Mouse (Mus musculus) forebrain, embryonic 14.5 days (tissue): Measurements from ENCODE around the gene Robo2. TPM values are rescaled to one million over a fixed set of nuclear protein-coding genes. Genes with fewer than 3 reads are reported as not detected.

Experiments used
- ATAC-seq: fragments of 200-750 bp; cut with Nextera tagmentation; 2 replicates; pipeline ENCODE4 v1.8.0; 2017; ENCODE audit warnings: mild to moderate bottlenecking, moderate library complexity
- DNase-seq: peaks from one replicate; pipeline ENCODE4 v3.0.0-alpha.2; 2015; ENCODE audit warnings: low spot score
- H3K27ac ChIP-seq: fragments of 300-500 bp; sonication (generic); 2 replicates; pipeline ENCODE4 v1.5.1; 2014; ENCODE audit warnings: low read depth, mild to moderate bottlenecking, control low read depth, low read length, moderate library complexity
- H3K27me3 ChIP-seq: fragments of 300-500 bp; sonication (generic); replicated peaks from 2 replicates; pipeline ENCODE4 v1.6.1; 2014; ENCODE audit warnings: low read length, control low read depth, mixed read lengths; ENCODE audit not compliant: control insufficient read depth, insufficient read depth
- H3K36me3 ChIP-seq: fragments of 300-500 bp; sonication (generic); 2 replicates; pipeline ENCODE4 v1.6.1; 2014; ENCODE audit warnings: low read length, control low read depth; ENCODE audit not compliant: control insufficient read depth, insufficient read depth
- H3K4me1 ChIP-seq: fragments of 300-500 bp; sonication (generic); 2 replicates; pipeline ENCODE4 v1.6.1; 2014; ENCODE audit warnings: antibody characterized with exemption, low read length, control low read depth; ENCODE audit not compliant: control insufficient read depth, insufficient read depth
- H3K4me2 ChIP-seq: fragments of 300-500 bp; sonication (generic); 2 replicates; pipeline ENCODE4 v1.6.1; 2014; ENCODE audit warnings: mild to moderate bottlenecking, control low read depth, low read length
- H3K4me3 ChIP-seq: fragments of 300-500 bp; sonication (generic); 2 replicates; pipeline ENCODE4 v1.5.1; 2014; ENCODE audit warnings: low read depth, low read length, control low read depth
- H3K9ac ChIP-seq: fragments of 300-500 bp; sonication (generic); 2 replicates; pipeline ENCODE4 v1.6.1; 2014; ENCODE audit warnings: mild to moderate bottlenecking, low read length, control low read depth, moderate library complexity
- H3K9me3 ChIP-seq: fragments of 300-500 bp; sonication (generic); replicated peaks from 2 replicates; pipeline ENCODE4 v1.6.1; 2016; ENCODE audit warnings: low read length, control low read depth, mixed read lengths; ENCODE audit not compliant: control insufficient read depth
- WGBS: fragments of 180-500 bp; shearing (Covaris S2); extraction: QIAGEN DNeasy Blood & Tissue Kit; methylation state at CpG from one replicate; pipeline ENCODE4 v1.1.7; 2014; 5-methylcytosine and 5-hydroxymethylcytosine counted together
- polyA plus RNA-seq: library from polyadenylated mRNA; unstranded; fragments of >200 nt; fragmentation: Nextera tagmentation; extraction: Ambion mirVana; gene quantifications from 2 replicates; pipeline ENCODE4 v1.2.1, GENCODE M21; 2014

Robo2 gene
- polyA plus RNA-seq = 64.7 and 94.0 TPM in 2 replicates

- Histone ChIP-seq H3K9ac (peak within 1 kb of the TSS; percentile 78), H3K4me2 (peak within 1 kb of the TSS; percentile 95), H3K27me3 (no peaks in the 10 kb centered on the region), H3K36me3 (no peaks in the 10 kb centered on the region), H3K4me3 (peak within 1 kb of the TSS; percentile 69), H3K4me1 (no peaks in the 10 kb centered on the region), H3K27ac (peak within 1 kb of the TSS; percentile 91), H3K9me3 (no peaks in the 10 kb centered on the region)
- ATAC-seq (peak; percentile 85), DNase-seq (peak; percentile 83)
- under 1% methylated on average over 42 of the region's 43 CpGs for WGBS
Measured at GRCm38 (mm10) chr16:74411481-74412251, at the start of gene Robo2. Robo2 (minus strand) TSS chr16:74411825.

GRCm38 (mm10) chr16:74458138-74458537, 46.5 kb upstream of the Robo2 start:
- Histone ChIP-seq H3K9ac (no peak overlapping the region), H3K4me3 (no peak overlapping the region), H3K9me3 (no peaks in the 10 kb centered on the region), H3K4me2 (no peak overlapping the region), H3K36me3 (no peaks in the 10 kb centered on the region), H3K27ac (no peak overlapping the region), H3K27me3 (no peaks in the 10 kb centered on the region), H3K4me1 (0 out of 2 replicates have a peak, but pooled peaks cover 6% of the 10 kb centered on the region)
- ATAC-seq (no peak), DNase-seq (no peak)
- 80% methylated on average over 3 of the region's 3 CpGs for WGBS

- DNase-seq (no peak), ATAC-seq (no peak)
- no peak overlapping the region for H3K4me2 ChIP-seq
- 0 out of 2 replicates have a peak, but pooled peaks cover 6% of the 10 kb centered on the region for H3K4me1 ChIP-seq
- H3K36me3 ChIP-seq = no peaks in the 10 kb centered on the region
- 87% methylated on average over 8 of the region's 8 CpGs for WGBS
- no peak overlapping the region for H3K9ac ChIP-seq
- H3K27ac ChIP-seq = no peak overlapping the region
- H3K9me3 ChIP-seq = no peaks in the 10 kb centered on the region
- no peaks in the 10 kb centered on the region for H3K27me3 ChIP-seq
- H3K4me3 ChIP-seq = no peak overlapping the region
Measured at GRCm38 (mm10) chr16:74457736-74458135, 46.1 kb upstream of the Robo2 start.

- H3K36me3 ChIP-seq = no peaks in the 10 kb centered on the region
- H3K4me2 ChIP-seq = no peak overlapping the region
- H3K9ac ChIP-seq = no peak overlapping the region
- H3K4me1 ChIP-seq = 0 out of 2 replicates have a peak, but pooled peaks cover 6% of the 10 kb centered on the region
- peak; percentile 67; the same call in 1 of the 2 replicates for ATAC-seq
- WGBS = 45% methylated on average over 5 of the region's 5 CpGs
- peak; percentile 67 for DNase-seq
- H3K4me3 ChIP-seq = no peak overlapping the region
- no peaks in the 10 kb centered on the region for H3K27me3 ChIP-seq
- H3K9me3 ChIP-seq = no peaks in the 10 kb centered on the region
- H3K27ac ChIP-seq = peak overlapping the region; percentile 10; the same call in 1 of the 2 replicates
Measured at GRCm38 (mm10) chr16:74456808-74457470, 45.3 kb upstream of the Robo2 start.

- no peak for DNase-seq
- Histone ChIP-seq H3K9me3 (no peaks in the 10 kb centered on the region), H3K4me2 (no peak overlapping the region), H3K4me3 (no peak overlapping the region), H3K36me3 (no peaks in the 10 kb centered on the region), H3K4me1 (0 out of 2 replicates have a peak, but pooled peaks cover 6% of the 10 kb centered on the region), H3K9ac (no peak overlapping the region), H3K27ac (no peak overlapping the region), H3K27me3 (no peaks in the 10 kb centered on the region)
- ATAC-seq = no peak
- 19% methylated on average over 2 of the region's 2 CpGs for WGBS
Measured at GRCm38 (mm10) chr16:74455179-74455578, 43.6 kb upstream of the Robo2 start.

- no peak overlapping the region for H3K4me2 ChIP-seq
- ATAC-seq = no peak
- H3K27me3 ChIP-seq = no peaks in the 10 kb centered on the region
- H3K27ac ChIP-seq = no peak overlapping the region
- H3K9me3 ChIP-seq = no peaks in the 10 kb centered on the region
- no peak overlapping the region for H3K9ac ChIP-seq
- H3K4me3 ChIP-seq = no peak overlapping the region
- no peaks in the 10 kb centered on the region for H3K36me3 ChIP-seq
- no peak for DNase-seq
- WGBS = 92% methylated on average over 4 of the region's 4 CpGs
- H3K4me1 ChIP-seq = no peaks in the 10 kb centered on the region
Measured at GRCm38 (mm10) chr16:74448025-74448424, 36.4 kb upstream of the Robo2 start.

- DNase-seq (no peak), ATAC-seq (no peak)
- no peaks in the 10 kb centered on the region for H3K36me3 ChIP-seq
- no peak overlapping the region for H3K27ac ChIP-seq
- H3K4me2 ChIP-seq = no peak overlapping the region
- WGBS = 7% methylated on average over 2 of the region's 2 CpGs
- no peaks in the 10 kb centered on the region for H3K4me1 ChIP-seq
- H3K9me3 ChIP-seq = no peaks in the 10 kb centered on the region
- no peak overlapping the region for H3K9ac ChIP-seq
- no peak overlapping the region for H3K4me3 ChIP-seq
- no peaks in the 10 kb centered on the region for H3K27me3 ChIP-seq
Measured at GRCm38 (mm10) chr16:74427071-74427470, 15.4 kb upstream of the Robo2 start.

- Histone ChIP-seq H3K4me2 (no peak overlapping the region), H3K27me3 (no peaks in the 10 kb centered on the region), H3K36me3 (no peaks in the 10 kb centered on the region), H3K9me3 (no peaks in the 10 kb centered on the region), H3K4me3 (no peak overlapping the region), H3K4me1 (no peaks in the 10 kb centered on the region), H3K27ac (no peak overlapping the region), H3K9ac (no peak overlapping the region)
- ATAC-seq = no peak
- no peak for DNase-seq
- WGBS = 86% methylated on average over 2 of the region's 2 CpGs
Measured at GRCm38 (mm10) chr16:74420324-74420723, 8.7 kb upstream of the Robo2 start.
